In genomic region chr8:85665146-85665545, GRCm38 (mm10) we compare ENCODE assay signal across 9 mouse cellular contexts. TPM values are rescaled to one million over a fixed set of nuclear protein-coding genes. Genes with fewer than 3 reads are reported as not detected.
DNase-seq lines count a peak whose midpoint lies in the region; ATAC-seq and TF ChIP-seq lines count a peak whose summit lies in the region.
"Had no signal": no experiment of that assay in that cellular context is flagged by ENCODE, and none has a peak within 500 bp of the region (broad histone marks: within the 10 kb centered on the region; RNA-seq: fewer than 3 reads in every experiment).

No protein-coding gene starts in this region.

- ATAC-seq in hindbrain, postnatal 0 days = no peak
- ATAC-seq in hindbrain, embryonic 12.5 days (ENCODE audit: low FRiP score) = no peak
- ATAC-seq in megakaryocyte progenitor cell, adult 5-6 weeks (replicated peaks; ENCODE audit: poor library complexity) = 0 out of 2 replicates have a peak, but pooled peaks have one; percentile 48

- no peaks in the 10 kb centered on the region for H3K9me3 ChIP-seq in hindbrain, postnatal 0 days (ENCODE audit: low read length)
- no peaks in the 10 kb centered on the region for H3K9me3 ChIP-seq in hindbrain, embryonic 12.5 days (replicated peaks)
- H3K9me3 ChIP-seq in forebrain, embryonic 10.5 days = no peaks in the 10 kb centered on the region
- H3K9me3 ChIP-seq: neural tube, embryonic 12.5 days had no signal

- no peak overlapping the region for H3K4me2 ChIP-seq in hindbrain, postnatal 0 days (ENCODE audit: low read depth, low read length)
- no peak overlapping the region for H3K4me2 ChIP-seq in hindbrain, embryonic 12.5 days (replicated peaks)
- H3K4me2 ChIP-seq: neural tube, embryonic 12.5 days had no signal

- H3K27ac ChIP-seq in hindbrain, postnatal 0 days = no peak overlapping the region
- H3K27ac ChIP-seq in hindbrain, embryonic 12.5 days = no peak overlapping the region
- H3K27ac ChIP-seq in forebrain, embryonic 10.5 days = no peak overlapping the region
- H3K27ac ChIP-seq: neural tube, embryonic 12.5 days had no signal

- TF ChIP-seq CTCF in hindbrain, postnatal 0 days (IDR thresholded peaks at IDR 0.05; ENCODE audit: low read depth) = peak; percentile 55

- no peaks in the 10 kb centered on the region for H3K4me1 ChIP-seq in hindbrain, postnatal 0 days (ENCODE audit: insufficient read depth, low read length)
- no peaks in the 10 kb centered on the region for H3K4me1 ChIP-seq in hindbrain, embryonic 12.5 days
- no peaks in the 10 kb centered on the region for H3K4me1 ChIP-seq in forebrain, embryonic 10.5 days
- H3K4me1 ChIP-seq: neural tube, embryonic 12.5 days had no signal

- H3K36me3 ChIP-seq in hindbrain, postnatal 0 days (ENCODE audit: insufficient read depth, low read length) = peaks cover 3% of the 10 kb centered on the region; the same call in 1 of the 2 replicates
- H3K36me3 ChIP-seq in hindbrain, embryonic 12.5 days = peaks cover 9% of the 10 kb centered on the region; the same call in 1 of the 2 replicates
- peaks cover 36% of the 10 kb centered on the region for H3K36me3 ChIP-seq in forebrain, embryonic 10.5 days (replicated peaks)

- intact Hi-C loops in left cerebral cortex, postnatal 4 days (cut with DNase I) = loop anchor here (10.0 kb wide), 1 partner anchor 210 kb away; no protein-coding TSS in a partner anchor

- peak; percentile 70 for DNase-seq in hindbrain, postnatal 0 days (ENCODE audit: low spot score)
- DNase-seq in thymus, postnatal 0 days (ENCODE audit: low spot score) = peak; percentile 30
- DNase-seq in thymus, adult 18-20 months = no peak
- peak; percentile 18 for DNase-seq in c-Kit-positive CD71-negative TER-119-negative erythroid progenitor cells, embryonic 14.5 days (ENCODE audit: low read depth)
- no peak for DNase-seq in forebrain, embryonic 10.5 days (ENCODE audit: extremely low spot score, low spot score)
- no peak for DNase-seq in left cerebral cortex, postnatal 4 days

- H3K27me3 ChIP-seq in hindbrain, postnatal 0 days (ENCODE audit: insufficient read depth, low read length) = no peaks in the 10 kb centered on the region
- no peaks in the 10 kb centered on the region for H3K27me3 ChIP-seq in hindbrain, embryonic 12.5 days
- no peaks in the 10 kb centered on the region for H3K27me3 ChIP-seq in forebrain, embryonic 10.5 days (ENCODE audit: poor library complexity, severe bottlenecking)
- H3K27me3 ChIP-seq: neural tube, embryonic 12.5 days had no signal

- no peak overlapping the region for H3K9ac ChIP-seq in hindbrain, postnatal 0 days (replicated peaks; ENCODE audit: low read length)
- H3K9ac ChIP-seq in hindbrain, embryonic 12.5 days = no peak overlapping the region
- H3K9ac ChIP-seq: neural tube, embryonic 12.5 days had no signal

- H3K4me3 ChIP-seq in hindbrain, postnatal 0 days (ENCODE audit: low read length) = no peak overlapping the region
- no peak overlapping the region for H3K4me3 ChIP-seq in hindbrain, embryonic 12.5 days
- H3K4me3 ChIP-seq in forebrain, embryonic 10.5 days = no peak overlapping the region
- H3K4me3 ChIP-seq: neural tube, embryonic 12.5 days had no signal

RNA-seq across cellular contexts. Expression of gene Neto2, which starts 35.6 kb away (rescaled TPM):
- total RNA-seq in hindbrain, postnatal 0 days (2014; rRNA removed) = 111 and 122 TPM in 2 replicates
- polyA plus RNA-seq in hindbrain, postnatal 0 days (2015; fragmentation: Nextera tagmentation; extraction: Ambion mirVana) = 49.0 and 51.7 TPM in 2 replicates
- 43.0 and 47.6 TPM in 2 replicates for polyA plus RNA-seq in hindbrain, embryonic 12.5 days (2016; fragmentation: Nextera tagmentation; extraction: Ambion mirVana)
- 3.3 and 3.6 TPM in 2 replicates for polyA plus RNA-seq in thymus, postnatal 0 days (2015; fragmentation: Nextera tagmentation; extraction: Ambion mirVana)
- total RNA-seq in megakaryocyte progenitor cell, adult 5-6 weeks (2015) = 19.3 and 23.5 TPM in 2 replicates
- total RNA-seq in megakaryocyte progenitor cell, adult 5-6 weeks (2017) = 15.7 and 15.8 TPM in 2 replicates
- 15.3 and 17.4 TPM in 2 replicates for polyA plus RNA-seq in forebrain, embryonic 10.5 days (2016; fragmentation: Nextera tagmentation; extraction: Ambion mirVana)
- total RNA-seq in left cerebral cortex, postnatal 4 days (2021) = 100 to 1,000 TPM; 174 to 186 TPM

Comparison
In these comparisons a context has a peak if more than half of its experiments do, and no peak if none do; other contexts are left out.
1. DNase-seq: peak in hindbrain, postnatal 0 days (single experiment), thymus, postnatal 0 days (single experiment) and c-Kit-positive CD71-negative TER-119-negative erythroid progenitor cells, embryonic 14.5 days (single experiment); none in thymus, adult 18-20 months (0 of 2), forebrain, embryonic 10.5 days (single experiment) and left cerebral cortex, postnatal 4 days (single experiment).